Mouse (Mus musculus) small intestine, adult 2 months (tissue): ENCODE data around the gene Rsph6a. TPM values are rescaled to one million over a fixed set of nuclear protein-coding genes. Genes with fewer than 3 reads are reported as not detected.

Source experiments
- H3K27ac ChIP-seq: fragments of 200-500 bp; 2 replicates; pipeline ENCODE4 v1.5.1; 2012; ENCODE audit warnings: low read depth, low read length, control low read depth, inconsistent platforms; ENCODE audit not compliant: insufficient read depth
- H3K27me3 ChIP-seq: fragments of 200-500 bp; 2 replicates; pipeline ENCODE4 v1.6.1; 2012; ENCODE audit warnings: mild to moderate bottlenecking, moderate library complexity, low read length, inconsistent platforms; ENCODE audit not compliant: control insufficient read depth, insufficient read depth
- H3K36me3 ChIP-seq: fragments of 200-500 bp; 2 replicates; pipeline ENCODE4 v1.6.1; 2012; ENCODE audit warnings: mild to moderate bottlenecking, low read length, control low read depth, inconsistent platforms; ENCODE audit not compliant: control insufficient read depth, insufficient read depth
- H3K4me1 ChIP-seq: fragments of 200-500 bp; 2 replicates; pipeline ENCODE4 v1.6.1; 2012; ENCODE audit warnings: low read length, inconsistent platforms, mixed read lengths; ENCODE audit not compliant: control insufficient read depth, insufficient read depth, insufficient read length
- H3K4me3 ChIP-seq: fragments of 200-500 bp; 2 replicates; pipeline ENCODE4 v1.5.1; 2012; ENCODE audit warnings: low read depth, mild to moderate bottlenecking, control low read depth, inconsistent platforms, low read length, moderate library complexity
- CTCF ChIP-seq: fragments of 200-500 bp; IDR thresholded peaks from 2 replicates; pipeline ENCODE4 v1.5.1; 2012; ENCODE audit warnings: low read depth, mild to moderate bottlenecking, control low read depth, inconsistent platforms, low read length, moderate library complexity, mixed read lengths; ENCODE audit not compliant: insufficient replicate concordance, insufficient read length; ENCODE audit errors: extremely low read depth
- POLR2A ChIP-seq: fragments of 200-500 bp; IDR thresholded peaks from 2 replicates; pipeline ENCODE4 v1.6.1; 2012; ENCODE audit warnings: low read depth, mild to moderate bottlenecking, control low read depth, inconsistent platforms, low read length, moderate library complexity
- WGBS: fragments of 180-500 bp; shearing (Covaris S2); methylation state at CpG from one replicate; pipeline ENCODE4 v1.1.7; 2018; 5-methylcytosine and 5-hydroxymethylcytosine counted together
- polyA plus RNA-seq: library from polyadenylated mRNA; depleted of rRNA; stranded (reverse); fragments of >200 nt; gene quantifications from 2 replicates; pipeline ENCODE4 v1.2.3, GENCODE M21; 2012

Rsph6a gene
- polyA plus RNA-seq, 1 experiment: not detected

- H3K4me1 ChIP-seq: peaks cover 13% of the 10 kb centered on the region
- TF ChIP-seq CTCF (no peak), POLR2A (no peak)
- H3K27me3 ChIP-seq: no peaks in the 10 kb centered on the region; the same call in 1 of the 2 replicates
- H3K4me3 ChIP-seq: no peak overlapping the region
- no peaks in the 10 kb centered on the region for H3K36me3 ChIP-seq
- WGBS: 19% methylated on average over 2 of the region's 2 CpGs
- H3K27ac ChIP-seq: no peak overlapping the region
These were observed 41.6 kb upstream of the Rsph6a start for GRCm38 (mm10) chr7:19012882-19013281.

- TF ChIP-seq CTCF: no peak
- TF ChIP-seq POLR2A: no peak
- 83% methylated on average over 15 of the region's 15 CpGs for WGBS
- Histone ChIP-seq H3K4me3 (no peak overlapping the region), H3K27ac (no peak overlapping the region), H3K4me1 (peaks cover 13% of the 10 kb centered on the region), H3K36me3 (no peaks in the 10 kb centered on the region), H3K27me3 (no peaks in the 10 kb centered on the region; the same call in 1 of the 2 replicates)
These were observed 40.0 kb upstream of the Rsph6a start for GRCm38 (mm10) chr7:19014452-19014851.

GRCm38 (mm10) chr7:19016042-19016441 is 38.4 kb upstream of the Rsph6a start:
- Histone ChIP-seq H3K36me3 (no peaks in the 10 kb centered on the region), H3K4me1 (peaks cover 11% of the 10 kb centered on the region), H3K4me3 (no peak overlapping the region), H3K27ac (no peak overlapping the region), H3K27me3 (no peaks in the 10 kb centered on the region; the same call in 1 of the 2 replicates)
- 72% methylated on average over 4 of the region's 4 CpGs for WGBS
- TF ChIP-seq POLR2A: no peak
- no peak for TF ChIP-seq CTCF

- no peak overlapping the region for H3K27ac ChIP-seq
- WGBS: 85% methylated on average over 7 of the region's 7 CpGs
- TF ChIP-seq CTCF (no peak), POLR2A (no peak)
These were observed 36.6 kb upstream of the Rsph6a start for GRCm38 (mm10) chr7:19017909-19018308.

GRCm38 (mm10) chr7:19021048-19021447 is 33.4 kb upstream of the Rsph6a start:
- no peaks in the 10 kb centered on the region for H3K36me3 ChIP-seq
- H3K27ac ChIP-seq: peak overlapping the region; percentile 7; the same call in 1 of the 2 replicates
- 7% methylated on average over 8 of the region's 8 CpGs for WGBS
- TF ChIP-seq POLR2A (no peak), CTCF (no peak)
- H3K27me3 ChIP-seq: peaks cover 5% of the 10 kb centered on the region
- peaks cover 6% of the 10 kb centered on the region for H3K4me1 ChIP-seq
- peak overlapping the region; percentile 24 for H3K4me3 ChIP-seq

More at GRCm38 (mm10) chr7:19017909-19018308, 36.6 kb upstream of the Rsph6a start:
- H3K36me3 ChIP-seq: no peaks in the 10 kb centered on the region
- peaks cover 3% of the 10 kb centered on the region for H3K4me1 ChIP-seq
- H3K4me3 ChIP-seq: no peak overlapping the region
- H3K27me3 ChIP-seq: no peaks in the 10 kb centered on the region

- 20% methylated on average over 18 of the region's 18 CpGs for WGBS
- H3K27ac ChIP-seq: 0 out of 2 replicates have a peak overlapping the region, but pooled peaks have one; percentile 15
These were observed 32.1 kb upstream of the Rsph6a start for GRCm38 (mm10) chr7:19022189-19022958.

GRCm38 (mm10) chr7:19023357-19023814 is 31.1 kb upstream of the Rsph6a start, which contains the start of gene Foxa3:
Gene Foxa3, minus strand, starts transcription at chr7:19023538.
- Histone ChIP-seq H3K36me3 (no peaks in the 10 kb centered on the region), H3K27ac (peak within 1 kb of the TSS; percentile 15), H3K4me3 (peak within 1 kb of the TSS; percentile 88), H3K27me3 (peaks cover 5% of the 10 kb centered on the region), H3K4me1 (peaks cover 9% of the 10 kb centered on the region)
- TF ChIP-seq CTCF (peak; percentile 48; the same call in 1 of the 2 replicates), POLR2A (peak; percentile 81; the same call in 1 of the 2 replicates)
- 2% methylated on average over 30 of the region's 30 CpGs for WGBS

More at GRCm38 (mm10) chr7:19022189-19022958, 32.1 kb upstream of the Rsph6a start:
- TF ChIP-seq CTCF: no peak
- H3K36me3 ChIP-seq: no peaks in the 10 kb centered on the region
- peaks cover 5% of the 10 kb centered on the region for H3K27me3 ChIP-seq
- H3K4me3 ChIP-seq: peak overlapping the region; percentile 63
- H3K4me1 ChIP-seq: peaks cover 9% of the 10 kb centered on the region
